Mouse (Mus musculus) Patski (cell line): Measurements from ENCODE around the gene Cgn. TPM values are rescaled to one million over a fixed set of nuclear protein-coding genes. Genes with fewer than 3 reads are reported as not detected.

Experiments
- ATAC-seq: fragments of 100-300 bp; one replicate; pipeline ENCODE4 v1.8.0; 2021
- CTCF ChIA-PET: fragments of 350-600 bp; sonication (Branson Sonifier 250); formaldehyde crosslinking; loops from one replicate; lab custom pipeline; 2022; ENCODE audit warnings: inconsistent platforms; lab: Charles Lee
- POLR2A ChIA-PET: fragments of 350-600 bp; sonication (Branson Sonifier 250); formaldehyde crosslinking; loops from one replicate; lab custom pipeline; 2022; ENCODE audit warnings: antibody characterized with exemption, inconsistent platforms; lab: Charles Lee
- DNase-seq: peaks from one replicate; pipeline ENCODE4 v3.0.0-alpha.2; 2011; ENCODE audit warnings: low read depth, low spot score
- H3K27me3 ChIP-seq: fragments of 371-371 bp; one replicate; pipeline ENCODE4 v1.5.1; 2021
- CTCF ChIP-seq: fragments of 100-300 bp; IDR thresholded peaks from one replicate; pipeline ENCODE4 v1.5.1; 2021
- in situ Hi-C: fragments of 300-500 bp; cut with MboI; formaldehyde crosslinking; loops from 3 replicates; pipeline ENCODE4 v1.11.1; 2018; ENCODE audit warnings: low pct_unique_long_range_greater_than_20kb, mixed read lengths
- polyA plus RNA-seq: library from polyadenylated mRNA; unstranded; gene quantifications from one replicate; pipeline ENCODE4 v1.2.3, GENCODE M21; 2021

The Cgn gene
- polyA plus RNA-seq, 1 experiment from 2014 or later, result 6.8 TPM

GRCm38 (mm10) chr3:94793672-94794071 is 7.4 kb upstream of the Cgn start:
- in situ Hi-C loops, result no loop called here
- no peak for ATAC-seq
- TF ChIP-seq CTCF, result no peak
- ChIA-PET POLR2A (no interaction called here), CTCF (no interaction called here)
- DNase-seq, result no peak
- no peaks in the 10 kb centered on the region for H3K27me3 ChIP-seq

GRCm38 (mm10) chr3:94792258-94792657 is 6.0 kb upstream of the Cgn start:
- POLR2A ChIA-PET, result no interaction called here
- CTCF ChIA-PET, result interaction anchor here (0.9 to 1.7 kb wide), 4 partner anchors 12 to 20 kb away, joined by 3 to 5 read pairs (median 3); no protein-coding TSS in a partner anchor
- in situ Hi-C loops, result no loop called here
- no peak for TF ChIP-seq CTCF
- no peaks in the 10 kb centered on the region for H3K27me3 ChIP-seq
- ATAC-seq (no peak), DNase-seq (no peak)

DNA sequence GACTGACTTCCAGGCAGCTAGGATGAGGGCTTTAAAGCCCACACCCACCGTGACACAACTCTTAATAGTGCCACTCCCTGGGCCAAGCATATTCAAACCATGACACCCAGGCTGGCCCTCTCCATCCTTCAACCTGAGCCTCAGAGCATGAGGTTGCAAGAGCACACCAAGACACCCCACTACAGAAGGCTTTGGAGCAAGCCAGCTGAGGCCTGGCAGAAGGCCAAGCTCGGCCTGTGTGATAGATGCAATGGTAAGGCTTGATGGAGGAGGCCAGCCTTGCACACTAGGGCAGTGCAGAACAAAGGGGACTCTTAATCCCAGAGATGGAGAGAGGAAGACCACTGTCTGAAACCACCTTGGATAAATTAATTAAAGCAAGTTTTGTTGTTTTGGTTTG is 3.2 kb upstream of the Cgn start:
- CTCF ChIA-PET, result no interaction called here
- no peak for TF ChIP-seq CTCF
- H3K27me3 ChIP-seq, result no peaks in the 10 kb centered on the region
- POLR2A ChIA-PET, result no interaction called here
- in situ Hi-C loops, result no loop called here
- no peak for ATAC-seq
- no peak for DNase-seq

DNA sequence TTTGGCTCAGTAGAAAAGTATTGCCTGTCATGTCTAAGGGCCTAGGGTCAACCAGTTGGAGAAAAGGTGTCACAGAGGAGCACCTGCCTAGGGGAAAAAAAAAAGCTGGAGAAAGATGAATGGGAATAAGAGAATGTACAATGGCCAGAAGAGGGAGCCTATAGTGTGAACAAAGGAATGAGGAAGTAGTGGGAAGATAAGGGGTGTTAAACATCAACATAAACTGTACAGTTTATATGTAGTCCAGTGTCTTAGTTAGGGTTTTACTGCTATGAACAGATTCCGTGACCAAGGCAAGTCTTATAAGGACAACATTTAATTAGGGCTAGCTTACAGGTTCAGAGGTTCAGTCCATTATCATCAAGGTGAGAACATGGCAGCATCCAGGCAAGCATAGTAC is 2.8 kb upstream of the Cgn start:
- in situ Hi-C loops, result no loop called here
- ChIA-PET CTCF (no interaction called here), POLR2A (no interaction called here)
- no peak for DNase-seq
- no peak for ATAC-seq
- no peaks in the 10 kb centered on the region for H3K27me3 ChIP-seq
- no peak for TF ChIP-seq CTCF

GRCm38 (mm10) chr3:94787122-94787780 is 959 bp upstream of the Cgn start:
- ChIA-PET CTCF (interaction anchor here (0.9 to 1.8 kb wide), 3 partner anchors 8 to 20 kb away, joined by 3 to 8 read pairs (median 3); no protein-coding TSS in a partner anchor), POLR2A (interaction anchor here (1.4 kb wide), 1 partner anchor 15 kb away, joined by 3 read pairs; no protein-coding TSS in a partner anchor)
- in situ Hi-C loops, result no loop called here
- no peak for TF ChIP-seq CTCF
- no peak for DNase-seq
- no peaks in the 10 kb centered on the region for H3K27me3 ChIP-seq
- ATAC-seq, result no peak

DNA sequence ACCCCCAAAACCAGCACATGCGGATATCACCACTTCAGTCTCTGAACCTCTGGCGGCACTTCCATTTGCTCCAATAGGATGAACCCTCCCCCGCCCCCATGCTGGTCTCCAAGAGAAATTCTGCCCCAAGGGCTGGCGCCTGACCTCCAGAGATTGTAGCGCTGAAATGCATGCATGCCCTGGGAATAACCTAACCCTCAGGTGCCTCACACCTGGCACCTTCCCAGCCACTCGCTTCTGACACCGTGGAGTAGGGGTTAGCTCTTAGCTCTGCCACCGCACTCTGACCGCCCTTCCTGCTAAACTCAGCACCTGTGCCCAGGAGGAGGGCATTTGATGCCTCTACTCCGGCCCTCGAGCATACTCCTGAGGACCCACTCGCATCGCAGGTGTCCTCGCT is 334 bp downstream of the Cgn start:
- ChIA-PET POLR2A (interaction anchor here (0.7 to 1.4 kb wide), 2 partner anchors 16 to 314 kb away, joined by 3 read pairs; no protein-coding TSS in a partner anchor), CTCF (interaction anchor here (1.7 to 2.6 kb wide), 3 partner anchors 10 to 21 kb away, joined by 4 to 8 read pairs (median 7); no protein-coding TSS in a partner anchor)
- in situ Hi-C loops, result no loop called here
- DNase-seq (no peak), ATAC-seq (peak; percentile 22)
- no peaks in the 10 kb centered on the region for H3K27me3 ChIP-seq
- no peak for TF ChIP-seq CTCF

- no peak for ATAC-seq
- in situ Hi-C loops, result no loop called here
- POLR2A ChIA-PET, result interaction anchor here (0.6 to 1.0 kb wide), 2 partner anchors 8 to 29 kb away, joined by 3 to 5 read pairs; no protein-coding TSS in a partner anchor
Observed at GRCm38 (mm10) chr3:94784171-94784701, 2.1 kb downstream of the Cgn start.

DNA sequence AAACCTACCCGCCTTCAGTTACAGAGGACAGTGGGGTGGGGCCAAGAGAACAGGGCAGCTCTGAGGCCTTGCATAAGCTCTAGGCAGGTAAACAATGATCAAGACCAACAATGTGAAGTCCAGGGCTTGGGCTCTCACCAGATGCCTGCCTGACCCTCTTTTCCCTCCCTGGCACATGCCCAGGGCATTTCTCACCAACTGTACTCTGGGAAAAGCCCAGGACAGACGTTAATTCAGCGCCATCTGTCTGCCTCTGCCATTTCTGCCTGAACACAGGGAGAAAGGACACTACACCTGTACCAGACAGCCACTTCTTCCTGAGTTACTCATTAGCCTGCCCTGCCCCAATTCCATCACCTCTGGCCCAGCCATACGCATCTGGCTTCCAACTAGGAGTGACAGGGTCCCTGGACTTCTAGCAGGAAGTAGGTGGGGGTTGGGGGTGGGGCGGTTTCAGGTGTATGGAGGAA is 2.8 kb downstream of the Cgn start:
- ChIA-PET POLR2A (interaction anchor here (0.6 kb wide), 1 partner anchor 28 kb away, joined by 5 read pairs; no protein-coding TSS in a partner anchor), CTCF (interaction anchor here (1.0 to 2.3 kb wide), 2 partner anchors 14 to 65 kb away, joined by 3 to 5 read pairs; no protein-coding TSS in a partner anchor)
- H3K27me3 ChIP-seq, result no peaks in the 10 kb centered on the region
- TF ChIP-seq CTCF, result no peak
- in situ Hi-C loops, result no loop called here
- ATAC-seq (no peak), DNase-seq (no peak)

More at GRCm38 (mm10) chr3:94784171-94784701, 2.1 kb downstream of the Cgn start:
- no peaks in the 10 kb centered on the region for H3K27me3 ChIP-seq
- no peak for TF ChIP-seq CTCF
- CTCF ChIA-PET, result interaction anchor here (0.9 to 2.6 kb wide), 4 partner anchors 9 to 43 kb away, joined by 3 to 7 read pairs (median 4); no protein-coding TSS in a partner anchor
- DNase-seq, result no peak

DNA sequence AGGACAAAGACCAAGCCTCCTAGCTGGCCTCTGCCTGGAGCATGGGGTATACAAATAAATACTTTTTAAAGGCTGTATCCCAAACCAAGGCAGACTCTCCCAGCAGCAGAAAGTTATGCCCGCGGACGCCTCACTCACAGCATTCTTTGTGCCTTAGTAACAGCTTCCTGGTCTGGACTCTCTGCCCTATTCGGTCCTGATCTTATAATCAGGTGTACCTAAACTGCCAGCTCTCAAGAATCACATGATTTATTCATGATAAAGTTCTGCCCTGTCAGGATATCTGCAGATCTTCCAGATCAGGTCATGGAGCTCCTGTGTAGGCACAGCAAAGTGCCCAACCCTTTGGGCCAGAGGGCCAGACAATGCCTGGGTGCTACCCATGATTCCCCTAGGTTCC is 3.4 kb downstream of the Cgn start:
- ATAC-seq (no peak), DNase-seq (no peak)
- no peaks in the 10 kb centered on the region for H3K27me3 ChIP-seq
- POLR2A ChIA-PET, result interaction anchor here (0.6 kb wide), 1 partner anchor 1557 kb away, joined by 6 read pairs; no protein-coding TSS in a partner anchor
- TF ChIP-seq CTCF, result no peak
- CTCF ChIA-PET, result interaction anchor here (1.0 to 2.3 kb wide), 2 partner anchors 14 to 66 kb away, joined by 3 to 5 read pairs; no protein-coding TSS in a partner anchor
- in situ Hi-C loops, result no loop called here

DNA sequence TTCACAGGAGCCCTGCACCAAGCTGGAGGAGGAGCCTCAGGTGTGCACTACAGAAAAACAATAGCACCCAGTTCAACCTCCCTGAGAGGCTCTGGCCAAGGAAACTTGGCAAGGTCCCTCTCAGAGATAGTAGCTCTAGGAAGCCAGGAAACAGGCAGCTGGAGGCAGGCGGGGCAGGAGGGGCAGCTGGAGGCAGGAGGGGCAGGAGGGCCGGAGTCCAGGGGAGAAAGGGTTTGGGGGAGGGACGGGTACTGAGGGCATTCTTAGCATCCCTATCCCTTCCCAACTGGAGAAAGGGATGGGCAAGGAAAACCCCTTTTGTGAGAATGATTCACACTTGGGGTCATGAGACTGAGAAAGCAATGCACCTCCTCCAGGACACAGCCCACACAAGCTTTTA is 4.9 kb downstream of the Cgn start:
- CTCF ChIA-PET, result interaction anchor here (1.4 kb wide), 1 partner anchor 28 kb away, joined by 3 read pairs; no protein-coding TSS in a partner anchor
- TF ChIP-seq CTCF, result no peak
- POLR2A ChIA-PET, result no interaction called here
- H3K27me3 ChIP-seq, result no peaks in the 10 kb centered on the region
- DNase-seq (no peak), ATAC-seq (no peak)
- in situ Hi-C loops, result no loop called here
